Mouse (Mus musculus) R1 (cell line): Measurements from ENCODE around the gene Prr27.

Source experiments
- DNase-seq: peaks from one replicate; pipeline ENCODE4 v3.0.0-alpha.2; 2018; ENCODE audit warnings: low read depth, low spot score

Gene Prr27

DNA sequence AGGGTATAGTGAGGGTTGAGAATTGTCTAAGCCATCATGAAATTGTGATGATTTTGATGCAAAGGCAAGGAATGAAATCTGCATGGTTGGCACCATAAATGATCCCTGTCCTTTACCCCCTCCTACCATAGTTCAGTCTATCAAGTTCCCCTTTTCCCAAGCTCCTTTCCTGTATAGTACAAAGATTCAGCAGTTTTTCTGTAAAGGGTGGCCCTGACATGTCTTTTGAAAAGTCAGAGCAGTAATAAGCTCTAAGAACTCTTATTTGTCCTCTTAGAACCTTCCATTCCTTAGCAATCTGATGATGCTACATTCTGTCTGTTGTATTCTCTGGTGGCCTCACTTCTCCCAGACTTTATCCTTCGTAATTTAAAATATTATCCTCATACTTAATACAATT, at the start of gene Prr27:
TSS of gene Prr27 (plus strand) at position 301 of the 400 bp plus-strand sequence.
- DNase-seq = no peak

- no peak for DNase-seq
Observed at GRCm38 (mm10) chr5:87782731-87783130, 42.8 kb upstream of the Prr27 start.

DNA sequence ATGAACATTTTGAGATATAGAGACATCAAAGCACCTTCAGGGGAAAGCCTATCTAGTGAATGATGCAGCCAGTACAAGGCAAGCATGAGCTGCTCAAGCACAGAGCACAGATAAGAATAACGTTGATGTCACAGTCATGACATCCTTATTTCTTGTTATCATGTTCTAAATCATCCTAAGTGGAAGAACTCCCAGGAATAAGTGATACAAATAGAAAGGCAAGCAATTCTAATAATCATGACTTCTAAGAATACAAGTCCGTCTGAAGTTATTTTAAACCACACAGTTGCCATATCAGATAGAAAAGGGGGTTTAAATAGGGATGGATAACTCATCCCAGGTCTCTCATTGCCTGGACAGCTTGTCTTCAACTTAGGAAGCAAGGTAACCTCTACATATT, 17.7 kb upstream of the Prr27 start, which contains the start of gene Csn1s2b:
TSS of gene Csn1s2b (plus strand) at position 301 of the 400 bp plus-strand sequence.
- no peak for DNase-seq

- DNase-seq = peak; percentile 8
Observed at GRCm38 (mm10) chr5:87809253-87809652, 16.2 kb upstream of the Prr27 start.

DNA sequence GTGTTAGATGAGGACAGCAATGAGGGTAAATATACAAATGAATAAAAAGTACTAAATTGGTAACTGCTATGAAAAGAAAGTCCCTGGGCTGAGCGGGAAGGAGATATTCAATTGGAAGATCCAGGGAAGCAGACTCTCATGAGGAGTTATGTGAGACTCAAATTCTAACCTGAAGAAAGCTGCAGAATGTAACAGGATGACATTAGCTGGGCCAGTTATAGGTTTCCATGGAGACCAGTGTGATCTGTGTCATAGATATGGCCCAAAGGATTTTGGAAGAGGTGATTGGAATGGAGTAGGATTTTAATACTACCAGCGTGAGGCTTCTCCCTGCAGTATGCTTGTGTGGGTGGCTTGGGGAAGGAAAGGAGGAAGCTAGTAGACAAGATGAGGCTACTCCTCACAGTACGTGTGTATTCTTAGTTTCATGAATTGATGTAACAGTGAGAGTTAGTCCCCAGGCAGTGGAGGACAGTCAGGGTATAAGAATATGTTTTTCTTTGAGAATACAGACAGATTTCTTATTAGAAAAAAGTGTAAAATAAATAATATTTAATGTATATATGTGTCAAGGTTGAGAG, 29.7 kb downstream of the Prr27 start:
- no peak for DNase-seq

GRCm38 (mm10) chr5:87870084-87870483, 44.6 kb downstream of the Prr27 start:
- no peak for DNase-seq

DNA sequence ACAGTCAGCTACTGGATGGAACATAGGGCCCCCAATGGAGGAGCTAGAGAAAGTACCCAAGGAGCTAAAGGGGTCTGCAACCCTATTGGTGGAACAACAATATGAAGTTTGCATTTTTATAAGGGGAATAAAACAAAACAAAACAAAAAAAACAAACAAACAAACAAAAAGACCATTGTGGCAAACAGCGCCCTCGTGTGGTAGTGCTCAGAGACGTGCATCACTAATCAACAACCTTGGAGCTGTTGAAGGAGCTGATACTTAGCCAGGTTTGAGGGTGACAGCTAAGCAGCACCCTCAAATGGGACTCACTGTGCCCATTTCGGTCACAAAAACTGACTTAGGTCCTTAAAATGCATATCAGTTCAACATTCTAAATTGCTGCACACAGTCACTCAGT, 45.9 kb downstream of the Prr27 start:
- peak; percentile 41 for DNase-seq

DNA sequence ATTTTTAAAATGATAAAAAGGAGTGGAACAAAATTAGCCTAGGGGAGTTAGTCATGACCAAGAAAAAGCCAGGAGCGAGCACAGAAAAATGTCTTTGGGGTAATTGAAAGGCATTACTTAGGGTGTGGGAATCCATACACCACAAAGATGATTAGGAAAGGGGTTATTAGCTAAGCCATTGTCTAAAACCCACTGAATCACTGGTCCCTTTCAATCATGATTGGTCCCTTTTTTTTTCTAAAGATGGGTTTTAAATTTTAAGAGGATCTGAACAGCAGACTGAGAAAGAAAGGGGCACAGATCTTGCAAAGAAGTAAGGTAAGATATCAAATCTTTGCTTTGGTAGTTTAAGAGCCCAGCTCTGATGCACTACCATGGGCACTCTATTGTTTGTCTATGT, 59.2 kb downstream of the Prr27 start, which contains the start of gene Odam:
TSS of gene Odam (plus strand) at position 301 of the 400 bp plus-strand sequence.
- no peak for DNase-seq
